Mouse (Mus musculus): ENCODE results near the gene Gm37240.

- TF ChIP-seq EP300 (IDR thresholded peaks at IDR 0.05; ENCODE audit: insufficient read depth, low read depth, low read length) (no peak), CTCF (IDR thresholded peaks at IDR 0.05; ENCODE audit: low read depth, low read length) (no peak), POLR2A (IDR thresholded peaks at IDR 0.05; ENCODE audit: insufficient read depth, low read length) (no peak)
Measured at GRCm38 (mm10) chr3:85551352-85551751, 336.0 kb downstream of the Gm37240 start.

All from ES-Bruce4 (cell line).